Mouse (Mus musculus) neural tube, embryonic 11.5 days (tissue): Measurements from ENCODE around the gene Slc2a6. TPM values are rescaled to one million over a fixed set of nuclear protein-coding genes. Genes with fewer than 3 reads are reported as not detected.

Experiments used
- ATAC-seq: fragments of 200-750 bp; cut with Nextera tagmentation; 2 replicates; pipeline ENCODE4 v1.8.0; 2017; ENCODE audit warnings: moderate number of reproducible peaks, mild to moderate bottlenecking, moderate TSS enrichment, moderate library complexity; ENCODE audit not compliant: insufficient read depth, low FRiP score, low TSS enrichment
- DNase-seq: peaks from one replicate; pipeline ENCODE4 v3.0.0-alpha.2; 2015; ENCODE audit warnings: low spot score
- H3K27ac ChIP-seq: fragments of 300-500 bp; sonication (generic); 2 replicates; pipeline ENCODE4 v1.5.1; 2014; ENCODE audit warnings: low read depth, mild to moderate bottlenecking, low read length
- H3K27me3 ChIP-seq: fragments of 300-500 bp; sonication (generic); 2 replicates; pipeline ENCODE4 v1.6.1; 2014; ENCODE audit warnings: mild to moderate bottlenecking, low read length, mixed read lengths; ENCODE audit not compliant: control insufficient read depth, insufficient read depth
- H3K36me3 ChIP-seq: fragments of 300-500 bp; sonication (generic); 2 replicates; pipeline ENCODE4 v1.6.1; 2014; ENCODE audit warnings: mild to moderate bottlenecking, low read length, moderate library complexity, mixed read lengths; ENCODE audit not compliant: control insufficient read depth, insufficient read depth
- H3K4me1 ChIP-seq: fragments of 300-500 bp; sonication (generic); 2 replicates; pipeline ENCODE4 v1.6.1; 2014; ENCODE audit warnings: low read length, mixed read lengths; ENCODE audit not compliant: control insufficient read depth, insufficient read depth
- H3K4me2 ChIP-seq: fragments of 300-500 bp; sonication (generic); 2 replicates; pipeline ENCODE4 v1.6.1; 2014; ENCODE audit warnings: low read depth, mild to moderate bottlenecking, moderate library complexity
- H3K4me3 ChIP-seq: fragments of 300-500 bp; sonication (generic); 2 replicates; pipeline ENCODE4 v1.5.1; 2014; ENCODE audit warnings: low read depth, low read length
- H3K9ac ChIP-seq: fragments of 300-500 bp; sonication (generic); 2 replicates; pipeline ENCODE4 v1.6.1; 2014; ENCODE audit warnings: mild to moderate bottlenecking, low read length
- H3K9me3 ChIP-seq: fragments of 300-500 bp; sonication (generic); 2 replicates; pipeline ENCODE4 v1.6.1; 2016; ENCODE audit warnings: low read length; ENCODE audit not compliant: control insufficient read depth
- WGBS: fragments of 180-500 bp; shearing (Covaris S2); extraction: QIAGEN DNeasy Blood & Tissue Kit; methylation state at CpG from one replicate; pipeline ENCODE4 v1.1.7; 2014; 5-methylcytosine and 5-hydroxymethylcytosine counted together
- polyA plus RNA-seq: library from polyadenylated mRNA; unstranded; fragments of >200 nt; fragmentation: Nextera tagmentation; extraction: Ambion mirVana; gene quantifications from 2 replicates; pipeline ENCODE4 v1.2.1, GENCODE M21; 2014

Slc2a6 gene
- polyA plus RNA-seq, 1 experiment from 2014 or later: 4.1 TPM

DNA sequence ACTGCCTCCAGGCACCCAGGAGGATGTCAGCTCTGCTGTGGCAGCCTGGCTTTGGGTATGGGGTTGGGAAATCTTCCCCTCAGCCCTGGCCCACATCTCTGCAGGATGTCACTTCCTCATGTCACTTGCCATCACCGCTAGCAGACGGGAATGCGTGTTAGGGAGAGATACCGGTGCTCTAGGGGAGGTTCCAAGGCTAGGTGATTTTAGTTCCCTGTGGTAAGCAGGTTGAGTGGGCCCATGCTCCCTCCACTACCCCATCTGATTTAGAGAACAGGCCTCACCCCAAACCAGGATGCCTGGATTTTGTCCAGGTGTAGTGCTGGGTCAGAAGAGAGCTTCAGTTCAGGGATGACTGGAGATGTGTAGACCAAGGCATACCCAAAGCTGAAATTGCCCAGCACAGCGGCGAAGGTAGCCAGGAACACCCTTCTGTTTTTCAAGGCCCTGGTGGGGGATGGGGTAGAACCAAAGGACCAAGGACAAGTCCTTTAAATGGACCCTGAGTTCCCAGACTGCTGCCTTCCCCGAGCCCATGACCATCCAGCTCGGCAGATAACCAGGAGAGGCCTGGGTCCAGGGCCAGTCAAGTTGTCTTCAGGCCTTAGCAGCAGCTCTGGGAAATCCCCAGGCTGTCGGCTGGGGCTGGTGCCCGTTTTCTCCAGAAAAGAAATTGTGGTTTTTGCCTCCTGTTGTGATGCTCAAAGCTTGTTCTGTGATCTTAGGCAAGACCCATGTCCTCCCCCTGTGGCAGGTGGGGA, 761 bp downstream of the Slc2a6 start:
- H3K9ac ChIP-seq: peak overlapping the region; percentile 57; the same call in 1 of the 2 replicates
- H3K36me3 ChIP-seq: no peaks in the 10 kb centered on the region
- no peak overlapping the region for H3K27ac ChIP-seq
- 72% methylated on average over 10 of the region's 10 CpGs for whole genome bisulfite sequencing
- H3K27me3 ChIP-seq: no peaks in the 10 kb centered on the region
- no peaks in the 10 kb centered on the region for H3K9me3 ChIP-seq
- H3K4me2 ChIP-seq: peak overlapping the region; percentile 54
- H3K4me3 ChIP-seq: peak overlapping the region; percentile 28; the same call in 1 of the 2 replicates
- no peak for DNase-seq
- no peak for ATAC-seq
- H3K4me1 ChIP-seq: peaks cover 3% of the 10 kb centered on the region; the same call in 1 of the 2 replicates

DNA sequence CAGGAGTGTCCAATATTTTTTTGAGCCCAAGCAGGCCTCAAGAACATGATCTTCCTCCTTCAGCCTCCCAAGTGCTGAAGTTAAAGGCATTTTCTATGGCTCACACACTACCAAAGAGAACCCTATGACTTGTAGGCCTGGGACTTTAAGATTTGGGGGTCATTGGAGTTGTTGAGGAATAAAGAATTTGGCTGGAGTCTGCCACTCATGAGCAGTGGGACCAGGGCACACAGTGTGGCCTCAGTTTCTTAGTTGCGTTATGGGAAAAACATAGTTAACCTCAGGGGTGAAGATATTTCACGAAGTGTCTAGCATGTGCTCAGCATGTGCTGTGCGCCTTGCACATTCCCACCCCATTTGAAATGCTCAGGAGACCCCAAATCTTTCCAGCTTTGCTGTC, 1.5 kb downstream of the Slc2a6 start:
- Histone ChIP-seq H3K4me1 (peaks cover 3% of the 10 kb centered on the region; the same call in 1 of the 2 replicates), H3K4me2 (no peak overlapping the region), H3K9me3 (no peaks in the 10 kb centered on the region), H3K36me3 (no peaks in the 10 kb centered on the region), H3K27me3 (no peaks in the 10 kb centered on the region), H3K4me3 (no peak overlapping the region), H3K9ac (no peak overlapping the region), H3K27ac (no peak overlapping the region)
- ATAC-seq (no peak), DNase-seq (no peak)
- WGBS: 87% methylated on average over 3 of the region's 3 CpGs

- no peak overlapping the region for H3K4me3 ChIP-seq
- no peak for DNase-seq
- H3K27me3 ChIP-seq: no peaks in the 10 kb centered on the region
- H3K36me3 ChIP-seq: no peaks in the 10 kb centered on the region
- H3K9me3 ChIP-seq: no peaks in the 10 kb centered on the region
- H3K4me1 ChIP-seq: peaks cover 3% of the 10 kb centered on the region; the same call in 1 of the 2 replicates
- ATAC-seq: no peak
- 80% methylated on average over 3 of the region's 3 CpGs for WGBS
- H3K9ac ChIP-seq: no peak overlapping the region
- H3K4me2 ChIP-seq: no peak overlapping the region
- no peak overlapping the region for H3K27ac ChIP-seq
Observed at GRCm38 (mm10) chr2:27025545-27025944, 2.3 kb downstream of the Slc2a6 start.

DNA sequence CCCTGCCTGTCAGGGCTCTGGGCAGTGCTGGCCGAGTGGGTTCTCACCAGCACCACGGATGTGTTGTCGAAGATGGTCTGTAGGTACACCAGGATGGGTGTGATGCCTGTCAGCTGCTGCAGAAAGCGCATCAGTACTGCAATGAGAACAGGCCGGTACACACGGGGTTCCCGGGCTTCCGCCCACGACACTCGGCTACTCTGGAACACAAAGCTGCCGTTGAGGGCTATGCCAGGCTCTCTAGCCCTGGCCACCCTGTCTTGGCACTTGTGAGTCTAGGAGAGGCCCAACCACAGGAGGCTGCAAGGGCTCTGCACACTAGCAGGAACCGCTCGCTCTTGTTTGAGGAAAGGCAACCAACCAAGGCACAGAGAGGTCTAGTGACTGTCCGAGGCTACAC, 3.7 kb downstream of the Slc2a6 start:
- H3K4me3 ChIP-seq: no peak overlapping the region
- no peaks in the 10 kb centered on the region for H3K9me3 ChIP-seq
- no peak overlapping the region for H3K9ac ChIP-seq
- ATAC-seq (no peak), DNase-seq (no peak)
- no peaks in the 10 kb centered on the region for H3K27me3 ChIP-seq
- H3K27ac ChIP-seq: no peak overlapping the region
- H3K4me2 ChIP-seq: no peak overlapping the region
- H3K36me3 ChIP-seq: no peaks in the 10 kb centered on the region
- 88% methylated on average over 14 of the region's 14 CpGs for WGBS
- H3K4me1 ChIP-seq: peaks cover 3% of the 10 kb centered on the region; the same call in 1 of the 2 replicates

DNA sequence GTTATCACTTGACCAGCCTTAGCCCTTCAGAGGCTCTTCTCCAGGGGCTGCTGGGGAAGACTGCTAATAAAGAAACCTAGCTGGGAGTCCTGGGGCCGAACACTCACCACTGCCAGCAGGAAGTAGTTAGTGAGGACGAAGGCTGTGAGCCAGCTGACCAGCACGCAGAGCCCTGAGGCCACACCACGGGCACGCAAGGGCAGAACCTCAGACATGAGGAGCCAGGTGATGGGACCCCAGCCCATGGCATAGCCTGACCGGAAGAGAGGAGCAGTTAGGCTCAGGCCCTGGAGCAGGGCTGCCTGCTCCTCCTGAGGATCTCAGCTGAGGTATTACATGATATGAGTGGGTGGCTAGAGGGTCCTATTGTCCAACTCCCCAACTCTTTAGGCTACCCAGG, 5.2 kb downstream of the Slc2a6 start:
- no peak overlapping the region for H3K9ac ChIP-seq
- H3K4me1 ChIP-seq: no peaks in the 10 kb centered on the region
- ATAC-seq (no peak), DNase-seq (no peak)
- H3K36me3 ChIP-seq: peaks cover 5% of the 10 kb centered on the region; the same call in 1 of the 2 replicates
- H3K27me3 ChIP-seq: no peaks in the 10 kb centered on the region
- WGBS: 77% methylated on average over 6 of the region's 6 CpGs
- H3K27ac ChIP-seq: no peak overlapping the region
- H3K9me3 ChIP-seq: no peaks in the 10 kb centered on the region
- H3K4me2 ChIP-seq: no peak overlapping the region
- H3K4me3 ChIP-seq: no peak overlapping the region

- Histone ChIP-seq H3K4me2 (no peak overlapping the region), H3K27ac (no peak overlapping the region), H3K36me3 (peaks cover 7% of the 10 kb centered on the region), H3K9me3 (no peaks in the 10 kb centered on the region), H3K27me3 (no peaks in the 10 kb centered on the region), H3K9ac (no peak overlapping the region), H3K4me3 (no peak overlapping the region), H3K4me1 (no peaks in the 10 kb centered on the region)
- 94% methylated on average over 1 of the region's 1 CpGs for WGBS
- no peak for DNase-seq
- ATAC-seq: no peak
Observed at GRCm38 (mm10) chr2:27021103-27021502, 6.7 kb downstream of the Slc2a6 start.

- no peak overlapping the region for H3K9ac ChIP-seq
- no peaks in the 10 kb centered on the region for H3K27me3 ChIP-seq
- no peaks in the 10 kb centered on the region for H3K9me3 ChIP-seq
- no peaks in the 10 kb centered on the region for H3K4me1 ChIP-seq
- ATAC-seq (no peak), DNase-seq (no peak)
- no peak overlapping the region for H3K4me3 ChIP-seq
- peaks cover 19% of the 10 kb centered on the region for H3K36me3 ChIP-seq
- no peak overlapping the region for H3K4me2 ChIP-seq
- 97% methylated on average over 2 of the region's 2 CpGs for WGBS
- H3K27ac ChIP-seq: no peak overlapping the region
Observed at GRCm38 (mm10) chr2:27019530-27019929, 8.3 kb downstream of the Slc2a6 start.

DNA sequence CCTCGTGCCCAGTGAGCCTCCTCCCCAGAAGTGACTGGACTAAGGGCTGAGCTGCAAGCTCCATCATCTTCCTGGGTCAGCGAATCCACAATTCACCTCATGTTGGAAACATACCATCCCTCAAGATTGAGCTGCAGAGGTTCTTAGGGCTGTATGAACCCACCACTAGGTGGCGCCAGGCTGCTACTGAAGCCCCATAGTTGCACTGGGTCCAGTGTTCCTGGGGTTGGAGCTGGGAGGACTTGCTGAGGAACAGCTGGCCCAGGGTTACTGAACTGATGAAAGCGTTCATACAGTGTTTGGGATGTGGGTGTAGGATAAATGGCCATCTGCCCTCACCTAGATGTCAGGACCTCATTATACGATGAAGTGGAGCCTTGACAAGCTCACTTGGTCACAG, 10.0 kb downstream of the Slc2a6 start:
- Histone ChIP-seq H3K4me1 (no peaks in the 10 kb centered on the region), H3K27me3 (no peaks in the 10 kb centered on the region), H3K36me3 (peaks cover 21% of the 10 kb centered on the region), H3K4me3 (no peak overlapping the region), H3K9ac (no peak overlapping the region), H3K9me3 (no peaks in the 10 kb centered on the region), H3K27ac (no peak overlapping the region), H3K4me2 (no peak overlapping the region)
- DNase-seq: peak; percentile 77
- 59% methylated on average over 5 of the region's 5 CpGs for WGBS
- peak; percentile 31; the same call in 1 of the 2 replicates for ATAC-seq

GRCm38 (mm10) chr2:27009714-27010244, 18.0 kb downstream of the Slc2a6 start, which contains the start of gene Cacfd1:
Cacfd1 (plus strand) TSS chr2:27009926.
- DNase-seq (peak; percentile 92), ATAC-seq (peak; percentile 94)
- H3K27ac ChIP-seq: peak within 1 kb of the TSS; percentile 73
- H3K4me3 ChIP-seq: peak within 1 kb of the TSS; percentile 80
- WGBS: under 1% methylated on average over 41 of the region's 43 CpGs
- H3K4me2 ChIP-seq: peak within 1 kb of the TSS; percentile 59
- H3K27me3 ChIP-seq: no peaks in the 10 kb centered on the region
- peak within 1 kb of the TSS; percentile 94 for H3K9ac ChIP-seq
- H3K36me3 ChIP-seq: peaks cover 5% of the 10 kb centered on the region
- no peaks in the 10 kb centered on the region for H3K9me3 ChIP-seq
- peaks cover 13% of the 10 kb centered on the region for H3K4me1 ChIP-seq
